Mouse (Mus musculus) stomach, embryonic 16.5 days (tissue): ENCODE measurements at regions not wholly inside any gene's neighbourhood (a gene's known extent, or its start where the extent isn't known, plus 50 kb on each side); places are given as distances from the start of the nearest gene placed in this dataset.

ENCODE experiments used
- ATAC-seq: fragments of 200-750 bp; cut with Nextera tagmentation; 2 replicates; pipeline ENCODE4 v1.8.0; 2017; ENCODE audit warnings: moderate number of reproducible peaks, moderate TSS enrichment; ENCODE audit not compliant: insufficient read depth, low FRiP score
- H3K27ac ChIP-seq: fragments of 300-500 bp; sonication (generic); 2 replicates; pipeline ENCODE4 v1.5.1; 2014; ENCODE audit warnings: low read length
- H3K27me3 ChIP-seq: fragments of 300-500 bp; sonication (generic); 2 replicates; pipeline ENCODE4 v1.6.1; 2014; ENCODE audit warnings: low read length, control low read depth, mixed read lengths; ENCODE audit not compliant: control insufficient read depth, insufficient read depth
- H3K36me3 ChIP-seq: fragments of 300-500 bp; sonication (generic); 2 replicates; pipeline ENCODE4 v1.6.1; 2014; ENCODE audit warnings: low read length; ENCODE audit not compliant: control insufficient read depth, insufficient read depth
- H3K4me1 ChIP-seq: fragments of 300-500 bp; sonication (generic); 2 replicates; pipeline ENCODE4 v1.6.1; 2014; ENCODE audit warnings: low read length, control low read depth, mixed read lengths; ENCODE audit not compliant: control insufficient read depth, insufficient read depth
- H3K4me2 ChIP-seq: fragments of 300-500 bp; sonication (generic); 2 replicates; pipeline ENCODE4 v1.6.1; 2014; ENCODE audit warnings: low read depth, low read length, mixed read lengths
- H3K4me3 ChIP-seq: fragments of 300-500 bp; sonication (generic); replicated peaks from 2 replicates; pipeline ENCODE4 v1.5.1; 2014; ENCODE audit warnings: mild to moderate bottlenecking, low read length
- H3K9ac ChIP-seq: fragments of 300-500 bp; sonication (generic); 2 replicates; pipeline ENCODE4 v1.6.1; 2014; ENCODE audit warnings: low read length
- H3K9me3 ChIP-seq: fragments of 300-500 bp; sonication (generic); replicated peaks from 2 replicates; pipeline ENCODE4 v1.6.1; 2016; ENCODE audit warnings: low read length, control low read depth; ENCODE audit not compliant: control insufficient read depth
- WGBS: fragments of 180-500 bp; shearing (Covaris S2); extraction: QIAGEN DNeasy Blood & Tissue Kit; methylation state at CpG from one replicate; pipeline ENCODE4 v1.1.7; 2014; 5-methylcytosine and 5-hydroxymethylcytosine counted together

DNA sequence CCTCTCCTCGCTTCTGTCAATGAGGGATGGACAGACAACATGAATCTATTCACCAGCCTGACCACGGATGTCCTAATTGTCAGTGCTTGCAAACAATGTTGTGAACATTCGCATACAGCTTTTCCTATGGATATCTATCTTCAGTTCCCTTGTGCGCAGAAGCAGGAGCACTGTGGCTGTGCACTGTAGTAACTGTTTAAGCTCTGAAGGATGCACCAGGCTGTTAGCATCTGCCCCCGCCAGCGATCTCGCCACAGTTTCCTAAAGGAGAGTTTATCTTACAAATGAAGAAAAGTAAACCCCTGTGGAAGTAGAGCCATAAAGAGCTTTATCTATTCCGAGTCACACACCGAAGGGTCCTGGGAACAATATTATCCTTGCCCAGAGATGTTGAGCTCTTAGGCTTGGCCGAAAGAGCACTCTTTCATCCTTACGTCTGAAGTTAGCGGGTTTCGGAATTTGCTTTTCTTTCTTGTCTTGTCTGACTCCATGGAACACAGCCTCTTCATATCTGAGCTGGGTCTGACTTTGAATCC, 357.4 kb downstream of the Agtpbp1 start:
- no peak overlapping the region for H3K4me3 ChIP-seq
- no peaks in the 10 kb centered on the region for H3K27me3 ChIP-seq
- no peak overlapping the region for H3K9ac ChIP-seq
- ATAC-seq = no peak
- H3K9me3 ChIP-seq = no peaks in the 10 kb centered on the region
- no peak overlapping the region for H3K27ac ChIP-seq
- WGBS = 75% methylated on average over 13 of the region's 13 CpGs
- no peaks in the 10 kb centered on the region for H3K36me3 ChIP-seq
- peaks cover 3% of the 10 kb centered on the region; the same call in 1 of the 2 replicates for H3K4me1 ChIP-seq
- H3K4me2 ChIP-seq = no peak overlapping the region

DNA sequence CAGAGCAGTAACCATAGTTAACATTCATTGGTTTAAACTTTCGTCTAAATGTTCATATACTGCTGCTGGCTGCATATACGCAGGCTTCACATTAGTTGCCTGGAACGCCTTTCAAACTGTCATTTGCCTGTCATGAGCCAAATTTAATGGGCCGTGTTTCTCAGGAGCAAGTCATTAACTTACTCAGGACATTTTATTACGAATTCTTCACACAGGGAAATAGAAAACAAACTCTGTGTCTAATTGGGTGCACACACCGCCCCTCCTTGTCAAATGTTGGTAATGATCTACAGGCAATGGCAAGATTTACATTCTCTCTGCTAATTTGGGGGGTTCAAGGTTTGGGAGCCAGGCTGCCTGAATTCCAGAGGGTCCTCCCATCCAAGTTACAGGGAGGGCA, 364.4 kb downstream of the Agtpbp1 start:
- Histone ChIP-seq H3K27ac (no peak overlapping the region), H3K36me3 (no peaks in the 10 kb centered on the region), H3K4me3 (no peak overlapping the region), H3K9ac (no peak overlapping the region), H3K9me3 (no peaks in the 10 kb centered on the region), H3K4me1 (no peaks in the 10 kb centered on the region), H3K4me2 (no peak overlapping the region), H3K27me3 (no peaks in the 10 kb centered on the region)
- 70% methylated on average over 6 of the region's 6 CpGs for WGBS
- no peak for ATAC-seq

DNA sequence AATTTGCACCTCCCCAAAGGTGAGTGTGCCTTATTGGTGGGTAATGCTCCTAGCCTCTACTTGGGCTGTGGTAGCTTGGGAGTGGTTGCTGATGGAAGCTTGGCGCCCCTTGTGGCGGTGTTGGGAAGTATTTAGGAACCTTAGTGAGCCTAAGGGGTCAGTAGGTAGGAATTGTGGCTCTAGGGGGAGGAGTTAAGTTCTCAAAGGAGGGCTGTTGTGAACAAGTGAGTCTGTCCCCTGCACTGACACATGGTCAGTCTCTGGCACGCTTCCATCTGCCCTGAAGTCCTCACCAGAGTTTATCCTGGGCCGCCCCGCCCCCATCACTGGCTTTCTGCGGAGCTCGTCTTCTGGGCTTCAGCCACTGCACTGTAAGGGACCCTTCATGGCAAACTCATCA, 364.9 kb downstream of the Agtpbp1 start:
- no peak for ATAC-seq
- WGBS = 32% methylated on average over 7 of the region's 7 CpGs

DNA sequence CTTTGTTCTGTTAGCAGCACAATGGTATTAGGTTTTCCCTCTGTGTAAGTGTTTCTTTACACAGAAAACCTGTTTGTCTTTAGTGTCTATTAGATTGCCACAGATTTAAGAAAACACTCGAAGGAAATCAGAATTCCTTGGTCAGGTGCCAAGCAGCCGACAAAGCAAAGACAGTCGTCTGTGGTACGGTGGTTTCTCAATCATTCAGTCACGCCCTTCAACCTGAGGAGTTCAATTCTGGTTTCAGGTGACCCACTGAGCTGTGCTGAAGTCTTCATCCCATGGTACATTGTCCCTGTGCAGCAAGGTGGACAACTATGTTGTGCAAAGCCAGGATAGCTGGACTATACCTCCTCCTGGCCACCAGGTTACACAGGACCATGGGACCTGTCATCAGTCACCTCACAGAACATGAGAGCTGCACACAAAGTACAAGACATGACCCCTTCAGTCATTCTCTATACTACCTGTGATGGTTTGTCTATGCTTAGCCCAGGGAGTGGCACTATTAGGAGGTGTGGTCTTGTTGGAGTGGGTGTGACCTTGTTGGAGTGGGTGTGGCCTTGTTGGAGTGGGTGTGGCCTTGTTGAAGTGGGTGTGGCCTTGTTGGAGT, 368.2 kb downstream of the Agtpbp1 start:
- H3K9me3 ChIP-seq = no peaks in the 10 kb centered on the region

More for the DNA sequence above, 364.9 kb downstream of the Agtpbp1 start:
- Histone ChIP-seq H3K9me3 (no peaks in the 10 kb centered on the region), H3K36me3 (no peaks in the 10 kb centered on the region), H3K4me1 (no peaks in the 10 kb centered on the region), H3K27ac (no peak overlapping the region), H3K4me3 (no peak overlapping the region), H3K9ac (no peak overlapping the region), H3K27me3 (no peaks in the 10 kb centered on the region), H3K4me2 (no peak overlapping the region)

DNA sequence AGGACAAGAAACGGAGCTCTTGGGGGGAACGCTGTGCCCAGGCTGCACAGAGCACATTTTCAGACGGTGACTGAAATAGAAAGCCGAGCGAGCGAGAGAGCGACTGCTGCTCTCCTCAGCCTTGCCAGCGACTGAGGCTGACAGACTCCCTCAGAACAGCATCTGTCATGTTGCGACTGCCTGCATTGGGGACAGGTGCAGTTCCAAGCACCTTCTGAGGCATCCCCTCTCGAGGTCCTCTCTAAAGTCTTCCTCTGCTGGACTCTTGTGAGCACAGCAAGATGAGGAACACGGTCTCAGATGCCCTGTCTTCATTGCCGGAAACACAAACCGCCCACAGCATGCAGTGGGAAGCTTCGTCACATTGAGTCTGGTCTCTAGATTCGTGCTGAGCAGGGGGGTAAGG, 372.7 kb downstream of the Agtpbp1 start:
- no peak for ATAC-seq
- H3K9ac ChIP-seq = no peak overlapping the region
- WGBS = 77% methylated on average over 15 of the region's 15 CpGs
- H3K4me3 ChIP-seq = no peak overlapping the region
- H3K4me1 ChIP-seq = no peaks in the 10 kb centered on the region
- H3K9me3 ChIP-seq = no peaks in the 10 kb centered on the region
- no peaks in the 10 kb centered on the region for H3K27me3 ChIP-seq
- no peak overlapping the region for H3K4me2 ChIP-seq
- no peak overlapping the region for H3K27ac ChIP-seq
- H3K36me3 ChIP-seq = no peaks in the 10 kb centered on the region

More for the DNA sequence above, 368.2 kb downstream of the Agtpbp1 start:
- Histone ChIP-seq H3K27ac (no peak overlapping the region), H3K4me1 (no peaks in the 10 kb centered on the region), H3K36me3 (no peaks in the 10 kb centered on the region), H3K9ac (no peak overlapping the region), H3K4me2 (no peak overlapping the region), H3K4me3 (no peak overlapping the region), H3K27me3 (no peaks in the 10 kb centered on the region)
- WGBS = 47% methylated on average over 5 of the region's 5 CpGs
- ATAC-seq = 0 out of 2 replicates have a peak, but pooled peaks have one; percentile 29

DNA sequence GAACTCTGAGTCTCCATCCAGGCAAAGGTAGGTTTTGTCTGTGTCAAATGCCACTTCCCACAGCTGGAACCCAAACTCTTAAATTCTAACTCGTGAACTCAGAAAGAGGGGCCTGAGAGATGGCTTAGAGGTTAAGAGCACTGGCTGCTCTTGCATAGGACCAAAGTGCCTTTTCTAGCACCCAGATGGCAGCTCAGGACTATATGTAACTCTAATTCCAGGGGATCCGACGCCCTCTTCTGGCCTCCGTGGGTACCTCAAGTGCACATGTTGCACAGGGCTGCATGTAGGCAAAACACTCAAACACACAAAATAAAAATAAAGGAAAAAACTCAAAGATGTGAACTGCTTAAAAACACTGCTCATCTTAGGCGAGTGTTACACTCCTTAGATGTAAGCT, 374.2 kb downstream of the Agtpbp1 start:
- no peaks in the 10 kb centered on the region for H3K4me1 ChIP-seq
- H3K9me3 ChIP-seq = no peaks in the 10 kb centered on the region
- H3K36me3 ChIP-seq = no peaks in the 10 kb centered on the region
- no peaks in the 10 kb centered on the region for H3K27me3 ChIP-seq
- no peak overlapping the region for H3K9ac ChIP-seq
- no peak overlapping the region for H3K4me3 ChIP-seq
- no peak for ATAC-seq
- 60% methylated on average over 5 of the region's 5 CpGs for WGBS
- no peak overlapping the region for H3K4me2 ChIP-seq
- H3K27ac ChIP-seq = no peak overlapping the region

DNA sequence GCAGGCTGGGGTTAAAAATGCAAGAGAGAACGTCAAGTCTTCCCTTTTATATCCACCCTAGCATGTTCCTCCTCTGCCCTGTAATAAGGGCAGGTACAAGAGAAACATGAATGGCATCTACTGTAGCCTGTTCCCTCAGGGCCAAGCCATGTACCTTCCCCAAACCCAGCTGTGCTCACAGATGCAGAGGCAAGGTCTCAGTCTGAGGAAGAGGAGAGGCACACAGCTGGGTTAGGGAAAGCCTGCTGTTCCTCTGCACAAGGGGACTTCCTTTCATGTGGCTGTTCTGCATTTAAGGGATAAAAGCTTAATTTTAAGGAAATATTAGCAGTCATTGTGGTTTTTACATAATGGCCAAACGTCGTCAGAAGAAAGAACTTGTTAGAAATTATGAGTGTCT, 378.8 kb downstream of the Agtpbp1 start:
- Histone ChIP-seq H3K9ac (no peak overlapping the region), H3K27me3 (no peaks in the 10 kb centered on the region), H3K4me1 (no peaks in the 10 kb centered on the region), H3K27ac (no peak overlapping the region), H3K9me3 (no peaks in the 10 kb centered on the region), H3K36me3 (no peaks in the 10 kb centered on the region), H3K4me2 (no peak overlapping the region), H3K4me3 (no peak overlapping the region)
- ATAC-seq = no peak
- WGBS = 79% methylated on average over 3 of the region's 3 CpGs

DNA sequence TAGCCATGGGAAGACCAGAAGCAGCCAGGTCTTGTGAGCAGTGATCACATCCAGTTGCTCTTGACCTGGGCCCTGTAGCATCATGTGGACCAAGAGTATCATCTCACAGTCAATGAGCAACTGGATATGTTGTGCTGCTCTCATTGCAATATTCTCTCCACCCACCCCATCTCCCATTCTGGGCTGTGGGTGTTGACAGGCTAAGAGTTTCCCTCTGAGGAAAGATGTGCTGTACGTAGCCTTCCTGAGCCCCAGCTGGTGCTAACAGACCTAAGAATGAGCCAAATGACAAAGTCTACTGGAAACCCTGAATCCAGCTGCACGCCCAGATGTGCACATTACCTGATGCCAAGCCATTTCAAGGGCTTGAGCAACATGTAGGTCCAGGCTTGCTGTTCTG, 380.5 kb downstream of the Agtpbp1 start:
- WGBS = 89% methylated on average over 2 of the region's 2 CpGs
- H3K27ac ChIP-seq = no peak overlapping the region
- no peak overlapping the region for H3K4me2 ChIP-seq
- no peaks in the 10 kb centered on the region for H3K4me1 ChIP-seq
- H3K27me3 ChIP-seq = no peaks in the 10 kb centered on the region
- no peak overlapping the region for H3K4me3 ChIP-seq
- no peaks in the 10 kb centered on the region for H3K9me3 ChIP-seq
- H3K9ac ChIP-seq = no peak overlapping the region
- no peaks in the 10 kb centered on the region for H3K36me3 ChIP-seq
- ATAC-seq = no peak

DNA sequence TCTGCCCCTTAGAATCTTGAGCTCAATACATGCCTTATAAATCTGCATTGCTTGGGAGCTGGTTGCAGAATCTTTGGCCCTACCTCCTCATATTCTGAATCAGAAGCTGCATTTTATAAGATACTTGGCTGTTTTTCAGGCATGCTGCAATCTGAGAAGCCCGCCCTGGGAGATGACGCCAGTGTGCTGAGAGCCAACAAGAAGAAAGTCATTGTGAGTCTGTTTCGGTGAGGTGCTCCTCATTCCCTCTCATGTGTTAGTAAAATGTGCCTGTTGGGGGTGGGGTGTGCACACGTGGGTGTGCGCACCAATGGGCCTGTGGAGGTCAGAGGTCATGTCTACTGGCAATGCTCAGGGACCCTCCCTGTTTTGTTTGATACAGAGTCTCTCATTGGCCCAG, 388.7 kb downstream of the Agtpbp1 start:
- ATAC-seq = no peak
- Histone ChIP-seq H3K9me3 (no peaks in the 10 kb centered on the region), H3K4me1 (no peaks in the 10 kb centered on the region), H3K4me3 (no peak overlapping the region), H3K9ac (no peak overlapping the region), H3K4me2 (no peak overlapping the region), H3K36me3 (no peaks in the 10 kb centered on the region), H3K27ac (no peak overlapping the region), H3K27me3 (no peaks in the 10 kb centered on the region)
- WGBS = 64% methylated on average over 5 of the region's 5 CpGs
